Mouse (Mus musculus) spleen, adult 2 months (tissue): ENCODE measurements around the gene Igsf10. TPM values are rescaled to one million over a fixed set of nuclear protein-coding genes. Genes with fewer than 3 reads are reported as not detected.
A peak's percentile ranks its signal among the peaks of the same experiment; 100 is the strongest.

ENCODE experiments used
- DNase-seq, 2 experiments: peaks; one replicate each; pipeline versions ENCODE4 v3.0.0 to v3.0.0-alpha.2; 2012 to 2021; ENCODE audit warnings: low spot score in 2 of 2, low read depth in 1 of 2
- H3K27ac ChIP-seq: fragments of 200-500 bp; 2 replicates; pipeline ENCODE4 v1.5.1; 2012; ENCODE audit warnings: low read length, inconsistent platforms; ENCODE audit not compliant: insufficient read depth
- H3K27me3 ChIP-seq: fragments of 200-500 bp; 2 replicates; pipeline ENCODE4 v1.6.1; 2012; ENCODE audit warnings: mild to moderate bottlenecking, moderate library complexity, low read length, inconsistent platforms; ENCODE audit not compliant: control insufficient read depth, insufficient read depth
- H3K36me3 ChIP-seq: fragments of 200-500 bp; 2 replicates; pipeline ENCODE4 v1.6.1; 2012; ENCODE audit warnings: mild to moderate bottlenecking, low read length, inconsistent platforms; ENCODE audit not compliant: control insufficient read depth, insufficient read depth
- H3K4me1 ChIP-seq: fragments of 200-500 bp; 2 replicates; pipeline ENCODE4 v1.6.1; 2011; ENCODE audit warnings: inconsistent platforms; ENCODE audit not compliant: control insufficient read depth, insufficient read depth, insufficient read length
- H3K4me3 ChIP-seq: fragments of 200-500 bp; 2 replicates; pipeline ENCODE4 v1.5.1; 2011; ENCODE audit warnings: mild to moderate bottlenecking, inconsistent platforms; ENCODE audit not compliant: insufficient read depth, insufficient read length; ENCODE audit errors: extremely low read depth
- CTCF ChIP-seq: fragments of 200-500 bp; IDR thresholded peaks from 2 replicates; pipeline ENCODE4 v1.5.1; 2011; ENCODE audit warnings: mild to moderate bottlenecking, inconsistent platforms; ENCODE audit not compliant: insufficient read depth, insufficient read length, insufficient replicate concordance; ENCODE audit errors: extremely low read depth
- POLR2A ChIP-seq: fragments of 200-500 bp; IDR thresholded peaks from 2 replicates; pipeline ENCODE4 v1.6.1; 2011; ENCODE audit warnings: low read depth, low read length, inconsistent platforms
- WGBS: fragments of 180-500 bp; shearing (Covaris S2); methylation state at CpG from one replicate; pipeline ENCODE4 v1.1.7; 2018; 5-methylcytosine and 5-hydroxymethylcytosine counted together
- polyA plus RNA-seq: library from polyadenylated mRNA; depleted of rRNA; stranded (reverse); fragments of >200 nt; gene quantifications from 2 replicates; pipeline ENCODE4 v1.2.3, GENCODE M21; 2012

Igsf10 gene
- polyA plus RNA-seq, 1 experiment = 0.40 TPM

- WGBS = 87% methylated on average over 3 of the region's 3 CpGs
- Histone ChIP-seq H3K36me3 (no peaks in the 10 kb centered on the region), H3K27ac (no peak overlapping the region), H3K27me3 (no peaks in the 10 kb centered on the region), H3K4me1 (no peaks in the 10 kb centered on the region), H3K4me3 (no peak overlapping the region)
- TF ChIP-seq POLR2A (no peak), CTCF (no peak)
- DNase-seq = no peak
These were observed 10.0 kb upstream of the Igsf10 start for GRCm38 (mm10) chr3:59354156-59354555.

GRCm38 (mm10) chr3:59351768-59352167 is 7.6 kb upstream of the Igsf10 start:
- Histone ChIP-seq H3K36me3 (no peaks in the 10 kb centered on the region), H3K27me3 (no peaks in the 10 kb centered on the region), H3K4me3 (no peak overlapping the region), H3K4me1 (no peaks in the 10 kb centered on the region), H3K27ac (no peak overlapping the region)
- DNase-seq = no peak
- TF ChIP-seq CTCF (no peak), POLR2A (no peak)

- Histone ChIP-seq H3K4me1 (peaks cover 2% of the 10 kb centered on the region), H3K4me3 (no peak overlapping the region), H3K36me3 (no peaks in the 10 kb centered on the region), H3K27ac (no peak overlapping the region), H3K27me3 (peaks cover 3% of the 10 kb centered on the region; the same call in 1 of the 2 replicates)
- TF ChIP-seq CTCF = no peak
- no peak for TF ChIP-seq POLR2A
- 91% methylated on average over 4 of the region's 4 CpGs for WGBS
- DNase-seq = no peak
These were observed 1.2 kb downstream of the Igsf10 start for GRCm38 (mm10) chr3:59343026-59343425.

GRCm38 (mm10) chr3:59341647-59342427 is 2.4 kb downstream of the Igsf10 start:
- DNase-seq = peak in 1 of 2 experiments; percentile 18
- 58% methylated on average over 11 of the region's 11 CpGs for WGBS
- Histone ChIP-seq H3K36me3 (no peaks in the 10 kb centered on the region), H3K27ac (no peak overlapping the region), H3K4me3 (no peak overlapping the region), H3K27me3 (peaks cover 3% of the 10 kb centered on the region; the same call in 1 of the 2 replicates), H3K4me1 (peaks cover 2% of the 10 kb centered on the region)
- TF ChIP-seq POLR2A (no peak), CTCF (no peak)

GRCm38 (mm10) chr3:59328526-59328925 is 15.7 kb downstream of the Igsf10 start:
- Histone ChIP-seq H3K27me3 (no peaks in the 10 kb centered on the region), H3K4me1 (no peaks in the 10 kb centered on the region), H3K4me3 (no peak overlapping the region), H3K27ac (no peak overlapping the region), H3K36me3 (no peaks in the 10 kb centered on the region)
- TF ChIP-seq POLR2A (no peak), CTCF (no peak)
- 80% methylated on average over 2 of the region's 2 CpGs for WGBS
- DNase-seq = no peak

- H3K36me3 ChIP-seq = no peaks in the 10 kb centered on the region
- H3K4me3 ChIP-seq = no peak overlapping the region
- no peak for TF ChIP-seq POLR2A
- peak; percentile 40; the same call in 1 of the 2 replicates for TF ChIP-seq CTCF
- WGBS = 58% methylated on average over 7 of the region's 7 CpGs
- no peak overlapping the region for H3K27ac ChIP-seq
- no peaks in the 10 kb centered on the region for H3K4me1 ChIP-seq
- DNase-seq = peak; percentile 25 to 55
- H3K27me3 ChIP-seq = no peaks in the 10 kb centered on the region
These were observed 22.8 kb downstream of the Igsf10 start for GRCm38 (mm10) chr3:59321278-59321876.

GRCm38 (mm10) chr3:59316077-59316476 is 28.1 kb downstream of the Igsf10 start:
- no peaks in the 10 kb centered on the region for H3K36me3 ChIP-seq

More at GRCm38 (mm10) chr3:59316077-59316476, 28.1 kb downstream of the Igsf10 start:
- no peaks in the 10 kb centered on the region for H3K4me1 ChIP-seq
- 84% methylated on average over 7 of the region's 7 CpGs for WGBS
- TF ChIP-seq POLR2A = no peak
- no peak for TF ChIP-seq CTCF
- H3K27ac ChIP-seq = no peak overlapping the region
- H3K27me3 ChIP-seq = no peaks in the 10 kb centered on the region
- no peak for DNase-seq
- no peak overlapping the region for H3K4me3 ChIP-seq
